Mouse (Mus musculus): ENCODE data around the gene Rpl24.

DNA sequence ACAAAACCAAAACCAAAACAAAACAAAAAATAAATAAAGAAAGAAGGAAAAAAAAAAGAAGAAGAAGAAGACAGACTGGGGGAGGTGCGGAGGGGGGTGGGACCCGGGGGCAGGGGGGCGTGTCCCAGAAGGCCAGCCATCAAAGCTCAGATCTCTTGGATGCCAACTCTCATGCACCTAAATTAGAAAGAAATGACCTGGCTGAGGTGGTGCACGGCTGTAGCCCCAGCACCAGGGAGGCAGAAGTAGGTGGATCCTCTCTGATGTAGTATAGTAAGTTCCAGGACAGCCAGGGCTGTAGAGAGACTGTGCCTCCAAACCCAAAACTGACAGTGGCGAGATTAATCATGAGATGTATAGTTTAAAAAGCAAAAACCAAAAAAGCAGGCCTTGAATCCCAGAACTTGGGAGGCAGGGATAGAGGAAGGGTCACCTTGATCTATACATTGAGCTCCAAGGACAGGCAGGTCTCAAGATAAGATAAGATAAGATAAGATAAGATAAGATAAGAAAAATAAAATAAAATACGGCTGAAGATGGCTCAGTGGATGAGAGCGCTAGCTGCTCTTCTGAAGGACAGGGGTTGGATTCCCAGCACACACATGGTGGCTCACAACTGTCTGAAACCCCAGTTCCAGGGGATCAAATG lies 14.3 kb upstream of the Rpl24 start:
- no peak for TF ChIP-seq REST (IDR thresholded peaks at IDR 0.05; ENCODE audit: insufficient read depth, insufficient read length)
- TF ChIP-seq USF1 (IDR thresholded peaks at IDR 0.05; ENCODE audit: low read depth): no peak
- no peak for TF ChIP-seq SRF (IDR thresholded peaks at IDR 0.05; ENCODE audit: control insufficient read depth, insufficient read length, low read depth)
- no peak for TF ChIP-seq TCF12 (IDR thresholded peaks at IDR 0.05; ENCODE audit: insufficient read depth, poor library complexity, severe bottlenecking)
- TF ChIP-seq POLR2AphosphoS2 (IDR thresholded peaks at IDR 0.05; ENCODE audit: insufficient read length, low read depth): no peak
- TF ChIP-seq POLR2A (IDR thresholded peaks at IDR 0.05; ENCODE audit: insufficient read length, low read depth): no peak
- no peak for TF ChIP-seq MAX (IDR thresholded peaks at IDR 0.05; ENCODE audit: low read depth)
- no peak for TF ChIP-seq MYOD1 (IDR thresholded peaks at IDR 0.05; ENCODE audit: control insufficient read depth in 1 of 3, insufficient read length in 2 of 3, low read depth in 2 of 3)
- no peak for TF ChIP-seq MYOG (IDR thresholded peaks at IDR 0.05; ENCODE audit: control insufficient read depth in 1 of 3, insufficient read depth in 1 of 3, insufficient read length in 2 of 3, low read depth in 2 of 3)
- TF ChIP-seq E2F4 (IDR thresholded peaks at IDR 0.05; ENCODE audit: insufficient read depth): no peak
- TF ChIP-seq TCF3 (IDR thresholded peaks at IDR 0.05; ENCODE audit: insufficient read length, low read depth): no peak
